Mouse (Mus musculus) myocyte (in vitro differentiated cells): Measurements from ENCODE around the gene Chil5. TPM values are rescaled to one million over a fixed set of nuclear protein-coding genes. Genes with fewer than 3 reads are reported as not detected.
"Not testable (repeated sequence)": the region's sequence is repeated elsewhere in the genome, so short reads cannot be mapped to it uniquely, and the experiment has no call there.

Source experiments
- H3K27me3 ChIP-seq: one replicate; pipeline ENCODE4 v1.6.1; 2011; ENCODE audit not compliant: control insufficient read depth, insufficient read depth, insufficient read length
- H3K36me3 ChIP-seq: one replicate; pipeline ENCODE4 v1.6.1; 2011; ENCODE audit not compliant: control insufficient read depth, insufficient read depth
- H3K4me2 ChIP-seq: one replicate; pipeline ENCODE4 v1.6.1; 2011; ENCODE audit warnings: low read depth, control low read depth
- H3K4me3 ChIP-seq: one replicate; pipeline ENCODE4 v1.5.1; 2011; ENCODE audit warnings: mild to moderate bottlenecking, control low read depth, moderate library complexity
- H3K79me2 ChIP-seq: one replicate; pipeline ENCODE4 v1.6.1; 2011; ENCODE audit not compliant: control insufficient read depth, insufficient read depth
- H3ac ChIP-seq: one replicate; pipeline ENCODE4 v1.6.1; 2011; ENCODE audit not compliant: control insufficient read depth, insufficient read length
- CEBPB ChIP-seq: IDR thresholded peaks from 2 replicates; pipeline ENCODE4 v1.6.1; 2011; ENCODE audit warnings: mild to moderate bottlenecking, moderate library complexity; ENCODE audit not compliant: poor library complexity, insufficient read depth, severe bottlenecking
- E2F4 ChIP-seq: IDR thresholded peaks from one replicate; pipeline ENCODE4 v1.6.1; 2011; ENCODE audit warnings: mild to moderate bottlenecking, control low read depth, moderate library complexity; ENCODE audit not compliant: insufficient read depth
- MAX ChIP-seq: IDR thresholded peaks from one replicate; pipeline ENCODE4 v1.6.1; 2011; ENCODE audit warnings: low read depth, mild to moderate bottlenecking, control low read depth
- MYOD1 ChIP-seq, 3 experiments: IDR thresholded peaks; one replicate each; pipeline ENCODE4 v1.6.1; 2011; ENCODE audit warnings: control low read depth in 2 of 3, low read depth in 2 of 3, mild to moderate bottlenecking in 2 of 3, moderate library complexity in 1 of 3; ENCODE audit not compliant: insufficient read length in 2 of 3, control insufficient read depth in 1 of 3
- MYOG ChIP-seq, 3 experiments: IDR thresholded peaks; one replicate each; pipeline ENCODE4 v1.6.1; 2011; ENCODE audit warnings: control low read depth in 2 of 3, low read depth in 2 of 3, mild to moderate bottlenecking in 2 of 3; ENCODE audit not compliant: insufficient read length in 2 of 3, control insufficient read depth in 1 of 3, insufficient read depth in 1 of 3
- POLR2A ChIP-seq: IDR thresholded peaks from one replicate; pipeline ENCODE4 v1.6.1; 2011; ENCODE audit warnings: low read depth, mild to moderate bottlenecking, control low read depth, moderate library complexity; ENCODE audit not compliant: insufficient read length
- POLR2AphosphoS2 ChIP-seq: IDR thresholded peaks from one replicate; pipeline ENCODE4 v1.6.1; 2011; ENCODE audit warnings: low read depth, control low read depth; ENCODE audit not compliant: insufficient read length
- REST ChIP-seq: IDR thresholded peaks from one replicate; pipeline ENCODE4 v1.6.1; 2011; ENCODE audit warnings: mild to moderate bottlenecking, control low read depth, moderate library complexity; ENCODE audit not compliant: insufficient read depth, insufficient read length
- SRF ChIP-seq: IDR thresholded peaks from one replicate; pipeline ENCODE4 v1.6.1; 2011; ENCODE audit warnings: low read depth; ENCODE audit not compliant: control insufficient read depth, insufficient read length
- TCF12 ChIP-seq: IDR thresholded peaks from one replicate; pipeline ENCODE4 v1.6.1; 2011; ENCODE audit warnings: mild to moderate bottlenecking, control low read depth; ENCODE audit not compliant: poor library complexity, insufficient read depth, severe bottlenecking
- TCF3 ChIP-seq: IDR thresholded peaks from one replicate; pipeline ENCODE4 v1.6.1; 2011; ENCODE audit warnings: low read depth, control low read depth; ENCODE audit not compliant: insufficient read length
- USF1 ChIP-seq: IDR thresholded peaks from one replicate; pipeline ENCODE4 v1.6.1; 2011; ENCODE audit warnings: low read depth, mild to moderate bottlenecking, control low read depth, moderate library complexity
- polyA plus RNA-seq: library from polyadenylated mRNA; unstranded; fragments of >200 nt; fragmentation: generic; extraction: Trizol; gene quantifications from one replicate; pipeline ENCODE4 v1.2.1, GENCODE M21; 2012; ENCODE audit warnings: missing spikeins

Chil5 gene
- polyA plus RNA-seq, 1 experiment = not detected

GRCm38 (mm10) chr3:106040306-106040705, 7.7 kb upstream of the Chil5 start:
- Histone ChIP-seq H3K79me2 (no peaks in the 10 kb centered on the region), H3K27me3 (no peaks in the 10 kb centered on the region), H3K4me3 (no peak overlapping the region), H3K36me3 (no peaks in the 10 kb centered on the region), H3K4me2 (no peak overlapping the region), H3ac (no peak overlapping the region)
- TF ChIP-seq USF1 (no peak), E2F4 (no peak), CEBPB (no peak)

GRCm38 (mm10) chr3:106024135-106024534, 8.5 kb downstream of the Chil5 start:
- no peak overlapping the region for H3K4me2 ChIP-seq
- no peaks in the 10 kb centered on the region for H3K27me3 ChIP-seq
- no peaks in the 10 kb centered on the region for H3K36me3 ChIP-seq
- no peak overlapping the region for H3ac ChIP-seq
- no peak overlapping the region for H3K4me3 ChIP-seq
- H3K79me2 ChIP-seq = no peaks in the 10 kb centered on the region
- TF ChIP-seq E2F4 = no peak
- TF ChIP-seq CEBPB = no peak
- TF ChIP-seq MAX = no peak
- no peak for TF ChIP-seq POLR2AphosphoS2
- TF ChIP-seq SRF = no peak
- no peak for TF ChIP-seq USF1
- TF ChIP-seq MYOG (IDR thresholded peaks at IDR 0.05; ENCODE audit: control insufficient read depth in 1 of 3, insufficient read depth in 1 of 3, insufficient read length in 2 of 3, low read depth in 2 of 3) = no peak
- no peak for TF ChIP-seq POLR2A
- TF ChIP-seq TCF3 = no peak
- no peak for TF ChIP-seq TCF12
- TF ChIP-seq MYOD1 (IDR thresholded peaks at IDR 0.05; ENCODE audit: control insufficient read depth in 1 of 3, insufficient read length in 2 of 3, low read depth in 2 of 3) = no peak
- no peak for TF ChIP-seq REST

GRCm38 (mm10) chr3:106021840-106022239, 10.8 kb downstream of the Chil5 start:
- H3K79me2 ChIP-seq = no peaks in the 10 kb centered on the region
- no peaks in the 10 kb centered on the region for H3K36me3 ChIP-seq
- H3K27me3 ChIP-seq = no peaks in the 10 kb centered on the region
- H3ac ChIP-seq = no peak overlapping the region
- no peak for TF ChIP-seq POLR2AphosphoS2
- no peak for TF ChIP-seq REST
- TF ChIP-seq USF1 = no peak
- TF ChIP-seq POLR2A = no peak
- no peak for TF ChIP-seq MYOG (IDR thresholded peaks at IDR 0.05; ENCODE audit: control insufficient read depth in 1 of 3, insufficient read depth in 1 of 3, insufficient read length in 2 of 3, low read depth in 2 of 3)
- no peak for TF ChIP-seq TCF3
- no peak for TF ChIP-seq E2F4
- H3K4me2 ChIP-seq = no peak overlapping the region
- H3K4me3 ChIP-seq = no peak overlapping the region

GRCm38 (mm10) chr3:106014546-106014945, 18.1 kb downstream of the Chil5 start, which contains the start of gene Pifo:
Pifo (minus strand) TSS chr3:106014646.
- Histone ChIP-seq H3K4me2 (no peak within 1 kb of the TSS), H3K36me3 (no peaks in the 10 kb centered on the region), H3K27me3 (no peaks in the 10 kb centered on the region), H3ac (no peak within 1 kb of the TSS), H3K79me2 (no peaks in the 10 kb centered on the region), H3K4me3 (no peak within 1 kb of the TSS)
- TF ChIP-seq SRF = no peak
- no peak for TF ChIP-seq POLR2A
- no peak for TF ChIP-seq TCF12
- TF ChIP-seq TCF3 = no peak
- no peak for TF ChIP-seq MAX
- TF ChIP-seq MYOD1 (IDR thresholded peaks at IDR 0.05; ENCODE audit: control insufficient read depth in 1 of 3, insufficient read length in 2 of 3, low read depth in 2 of 3) = no peak
- no peak for TF ChIP-seq E2F4
- no peak for TF ChIP-seq MYOG (IDR thresholded peaks at IDR 0.05; ENCODE audit: control insufficient read depth in 1 of 3, insufficient read depth in 1 of 3, insufficient read length in 2 of 3, low read depth in 2 of 3)
- no peak for TF ChIP-seq POLR2AphosphoS2
- TF ChIP-seq USF1 = no peak
- TF ChIP-seq REST = no peak
- no peak for TF ChIP-seq CEBPB

- not testable (repeated sequence) for H3K4me2 ChIP-seq, H3ac ChIP-seq, H3K36me3 ChIP-seq, H3K27me3 ChIP-seq, H3K79me2 ChIP-seq, H3K4me3 ChIP-seq
Measured at GRCm38 (mm10) chr3:106003360-106003759, 29.3 kb downstream of the Chil5 start.
